Mouse (Mus musculus) embryonic fibroblast, embryonic 13.5 days (primary cell): ENCODE measurements around the gene Col9a2.

Experiments used
- CTCF ChIP-seq: IDR thresholded peaks from 2 replicates; pipeline ENCODE4 v1.5.1; 2011; ENCODE audit warnings: mild to moderate bottlenecking, control low read depth, low read length, moderate library complexity, borderline replicate concordance; ENCODE audit not compliant: insufficient read depth
- POLR2A ChIP-seq: IDR thresholded peaks from 2 replicates; pipeline ENCODE4 v1.6.1; 2011; ENCODE audit warnings: low read depth, mild to moderate bottlenecking, control low read depth, low read length, moderate library complexity

GRCm38 (mm10) chr4:121080395-121080794 is 41.2 kb downstream of the Col9a2 start:
- no peak for TF ChIP-seq CTCF
- no peak for TF ChIP-seq POLR2A
